Mouse (Mus musculus) ES-Bruce4 (cell line): ENCODE results near the gene Cdrt4.

ENCODE experiments used
- CTCF ChIP-seq: IDR thresholded peaks from one replicate; pipeline ENCODE4 v1.8.1; 2011; ENCODE audit warnings: low read depth, low read length
- POLR2A ChIP-seq: IDR thresholded peaks from one replicate; pipeline ENCODE4 v1.8.1; 2011; ENCODE audit warnings: low read length; ENCODE audit not compliant: insufficient read depth

- TF ChIP-seq CTCF (no peak), POLR2A (no peak)
Measured at GRCm38 (mm10) chr11:62990150-62990685, 39.2 kb downstream of the Cdrt4 start.
